Mouse (Mus musculus): ENCODE results near the gene Tas2r143. TPM values are rescaled to one million over a fixed set of nuclear protein-coding genes. Genes with fewer than 3 reads are reported as not detected.

Gene Tas2r143
- polyA plus RNA-seq, 1 experiment = 0.13 TPM

GRCm38 (mm10) chr6:42355366-42355765, 44.7 kb upstream of the Tas2r143 start:
- 84% methylated on average over 6 of the region's 6 CpGs for WGBS
- Histone ChIP-seq H3K36me3 (ENCODE audit: control insufficient read depth, insufficient read depth, low read length) (peaks cover 26% of the 10 kb centered on the region), H3K4me1 (ENCODE audit: control insufficient read depth, insufficient read depth, insufficient read length) (peaks cover 21% of the 10 kb centered on the region; the same call in 1 of the 2 replicates), H3K4me3 (ENCODE audit: extremely low read depth, insufficient read depth, insufficient read length) (no peak overlapping the region), H3K27me3 (ENCODE audit: control insufficient read depth, insufficient read depth, low read length) (no peaks in the 10 kb centered on the region), H3K27ac (ENCODE audit: insufficient read depth, low read length) (no peak overlapping the region)
- TF ChIP-seq CTCF (IDR thresholded peaks at IDR 0.05; ENCODE audit: extremely low read depth, insufficient read depth, insufficient read length, insufficient replicate concordance) (no peak), POLR2A (IDR thresholded peaks at IDR 0.05; ENCODE audit: low read depth, low read length) (no peak)
- DNase-seq (ENCODE audit: low read depth in 1 of 2, low spot score in 2 of 2) = no peak

- TF ChIP-seq POLR2A (IDR thresholded peaks at IDR 0.05; ENCODE audit: low read depth, low read length) (no peak), CTCF (IDR thresholded peaks at IDR 0.05; ENCODE audit: extremely low read depth, insufficient read depth, insufficient read length, insufficient replicate concordance) (no peak)
- Histone ChIP-seq H3K4me3 (ENCODE audit: extremely low read depth, insufficient read depth, insufficient read length) (no peak overlapping the region), H3K36me3 (ENCODE audit: control insufficient read depth, insufficient read depth, low read length) (peaks cover 26% of the 10 kb centered on the region), H3K4me1 (ENCODE audit: control insufficient read depth, insufficient read depth, insufficient read length) (peaks cover 16% of the 10 kb centered on the region; the same call in 1 of the 2 replicates), H3K27ac (ENCODE audit: insufficient read depth, low read length) (no peak overlapping the region), H3K27me3 (ENCODE audit: control insufficient read depth, insufficient read depth, low read length) (no peaks in the 10 kb centered on the region)
- WGBS = 92% methylated on average over 13 of the region's 13 CpGs
- DNase-seq (ENCODE audit: low read depth in 1 of 2, low spot score in 2 of 2) = no peak
Measured at GRCm38 (mm10) chr6:42355794-42356600, 44.0 kb upstream of the Tas2r143 start.

GRCm38 (mm10) chr6:42356913-42357312, 43.1 kb upstream of the Tas2r143 start:
- H3K4me1 ChIP-seq (ENCODE audit: control insufficient read depth, insufficient read depth, insufficient read length) = peaks cover 11% of the 10 kb centered on the region; the same call in 1 of the 2 replicates
- H3K36me3 ChIP-seq (ENCODE audit: control insufficient read depth, insufficient read depth, low read length) = peaks cover 28% of the 10 kb centered on the region
- H3K4me3 ChIP-seq (ENCODE audit: extremely low read depth, insufficient read depth, insufficient read length) = no peak overlapping the region
- 93% methylated on average over 5 of the region's 5 CpGs for WGBS
- TF ChIP-seq CTCF (IDR thresholded peaks at IDR 0.05; ENCODE audit: extremely low read depth, insufficient read depth, insufficient read length, insufficient replicate concordance) (no peak), POLR2A (IDR thresholded peaks at IDR 0.05; ENCODE audit: low read depth, low read length) (no peak)
- no peak overlapping the region for H3K27ac ChIP-seq (ENCODE audit: insufficient read depth, low read length)
- no peaks in the 10 kb centered on the region for H3K27me3 ChIP-seq (ENCODE audit: control insufficient read depth, insufficient read depth, low read length)
- no peak for DNase-seq (ENCODE audit: low read depth in 1 of 2, low spot score in 2 of 2)

GRCm38 (mm10) chr6:42357901-42358300, 42.1 kb upstream of the Tas2r143 start:
- Histone ChIP-seq H3K27ac (ENCODE audit: insufficient read depth, low read length) (no peak overlapping the region), H3K36me3 (ENCODE audit: control insufficient read depth, insufficient read depth, low read length) (peaks cover 28% of the 10 kb centered on the region), H3K4me1 (ENCODE audit: control insufficient read depth, insufficient read depth, insufficient read length) (peaks cover 9% of the 10 kb centered on the region; the same call in 1 of the 2 replicates), H3K27me3 (ENCODE audit: control insufficient read depth, insufficient read depth, low read length) (no peaks in the 10 kb centered on the region), H3K4me3 (ENCODE audit: extremely low read depth, insufficient read depth, insufficient read length) (no peak overlapping the region)
- WGBS = 89% methylated on average over 6 of the region's 6 CpGs
- TF ChIP-seq CTCF (IDR thresholded peaks at IDR 0.05; ENCODE audit: extremely low read depth, insufficient read depth, insufficient read length, insufficient replicate concordance) (no peak), POLR2A (IDR thresholded peaks at IDR 0.05; ENCODE audit: low read depth, low read length) (no peak)
- DNase-seq (ENCODE audit: low read depth in 1 of 2, low spot score in 2 of 2) = no peak

- Histone ChIP-seq H3K27me3 (ENCODE audit: control insufficient read depth, insufficient read depth, low read length) (no peaks in the 10 kb centered on the region), H3K27ac (ENCODE audit: insufficient read depth, low read length) (no peak overlapping the region), H3K4me1 (ENCODE audit: control insufficient read depth, insufficient read depth, insufficient read length) (peaks cover 2% of the 10 kb centered on the region; the same call in 1 of the 2 replicates), H3K36me3 (ENCODE audit: control insufficient read depth, insufficient read depth, low read length) (peaks cover 28% of the 10 kb centered on the region), H3K4me3 (ENCODE audit: extremely low read depth, insufficient read depth, insufficient read length) (no peak overlapping the region)
- 88% methylated on average over 12 of the region's 12 CpGs for WGBS
- TF ChIP-seq POLR2A (IDR thresholded peaks at IDR 0.05; ENCODE audit: low read depth, low read length) (no peak), CTCF (IDR thresholded peaks at IDR 0.05; ENCODE audit: extremely low read depth, insufficient read depth, insufficient read length, insufficient replicate concordance) (no peak)
- no peak for DNase-seq (ENCODE audit: low read depth in 1 of 2, low spot score in 2 of 2)
Measured at GRCm38 (mm10) chr6:42358901-42359300, 41.1 kb upstream of the Tas2r143 start.

GRCm38 (mm10) chr6:42359364-42360147, 40.5 kb upstream of the Tas2r143 start:
- no peaks in the 10 kb centered on the region for H3K27me3 ChIP-seq (ENCODE audit: control insufficient read depth, insufficient read depth, low read length)
- DNase-seq (ENCODE audit: low read depth in 1 of 2, low spot score in 2 of 2) = no peak
- TF ChIP-seq CTCF (IDR thresholded peaks at IDR 0.05; ENCODE audit: extremely low read depth, insufficient read depth, insufficient read length, insufficient replicate concordance) (no peak), POLR2A (IDR thresholded peaks at IDR 0.05; ENCODE audit: low read depth, low read length) (no peak)
- H3K4me1 ChIP-seq (ENCODE audit: control insufficient read depth, insufficient read depth, insufficient read length) = no peaks in the 10 kb centered on the region
- 83% methylated on average over 9 of the region's 9 CpGs for WGBS
- H3K4me3 ChIP-seq (ENCODE audit: extremely low read depth, insufficient read depth, insufficient read length) = no peak overlapping the region
- peaks cover 28% of the 10 kb centered on the region for H3K36me3 ChIP-seq (ENCODE audit: control insufficient read depth, insufficient read depth, low read length)
- H3K27ac ChIP-seq (ENCODE audit: insufficient read depth, low read length) = no peak overlapping the region

Data from spleen, adult 2 months (tissue).